Mouse (Mus musculus): ENCODE measurements around the gene Actl10.
A peak's percentile ranks its signal among the peaks of the same experiment; 100 is the strongest.

The Actl10 gene

DNA sequence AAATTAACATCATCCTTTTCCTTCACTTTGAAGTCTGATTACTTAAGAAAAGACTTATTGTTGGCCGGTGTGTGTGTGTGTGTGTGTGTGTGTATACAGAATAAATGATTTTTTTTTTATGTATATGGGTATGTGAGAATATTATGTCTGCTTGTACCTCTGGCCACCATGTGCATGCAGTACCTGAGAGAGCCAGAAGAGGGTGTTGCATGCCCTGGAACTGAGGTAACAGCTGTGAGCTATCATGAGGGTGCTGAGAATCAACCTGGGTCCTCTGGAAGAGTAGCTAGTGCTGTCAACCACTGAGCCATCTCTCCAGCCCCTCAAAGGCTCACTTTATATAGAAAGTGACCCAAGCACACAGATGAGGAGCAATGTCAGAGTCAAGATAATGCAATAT, 29.8 kb downstream of the Actl10 start:
- no peak for DNase-seq (ENCODE audit: low spot score in 2 of 2)

DNA sequence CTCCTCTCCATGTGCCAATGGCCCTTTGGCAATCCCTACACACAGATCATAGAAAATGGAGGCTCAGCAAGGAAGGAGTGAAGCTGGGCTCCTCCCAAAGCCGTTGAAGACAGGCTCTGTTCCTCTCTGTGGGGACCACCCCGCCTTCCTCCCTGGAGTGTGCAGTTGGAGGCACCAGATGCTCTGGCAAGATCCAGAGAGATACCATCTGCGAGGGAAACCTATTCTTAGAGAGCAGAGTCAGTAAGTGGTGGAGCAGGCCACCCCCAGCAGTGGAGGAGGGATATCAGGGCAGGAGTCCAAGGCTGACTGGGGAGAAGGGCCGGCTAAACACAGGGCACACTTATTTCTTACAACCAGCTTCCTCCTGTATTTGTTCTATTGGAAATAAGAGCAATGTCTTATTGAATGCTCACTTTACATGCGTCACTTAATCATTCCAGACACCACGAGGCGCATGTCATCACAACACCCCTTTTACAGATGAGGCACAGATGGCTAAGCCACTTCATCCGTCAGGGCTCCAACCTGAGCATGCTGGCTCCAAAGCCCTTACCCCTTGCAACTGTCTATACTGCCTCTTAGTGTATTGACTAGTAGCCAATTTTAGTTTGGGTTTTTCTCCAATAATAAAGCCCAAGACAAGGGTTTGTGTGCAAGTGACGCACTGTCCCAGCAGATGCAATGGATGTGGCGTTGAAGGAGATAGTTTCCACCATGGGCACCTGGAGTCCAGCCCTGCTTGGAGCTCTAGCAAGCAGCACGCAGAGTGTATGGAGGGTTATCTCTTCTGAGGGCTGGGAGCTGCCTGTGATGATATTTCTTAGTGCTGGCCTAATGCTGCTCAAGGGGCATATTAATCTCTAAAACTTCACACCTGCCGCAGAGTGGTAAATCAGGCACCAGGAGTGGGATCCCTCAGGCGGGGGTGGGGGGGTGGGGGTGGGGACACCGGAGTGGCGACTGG, 32.6 kb downstream of the Actl10 start:
- DNase-seq (ENCODE audit: low spot score in 2 of 2), result no peak

DNA sequence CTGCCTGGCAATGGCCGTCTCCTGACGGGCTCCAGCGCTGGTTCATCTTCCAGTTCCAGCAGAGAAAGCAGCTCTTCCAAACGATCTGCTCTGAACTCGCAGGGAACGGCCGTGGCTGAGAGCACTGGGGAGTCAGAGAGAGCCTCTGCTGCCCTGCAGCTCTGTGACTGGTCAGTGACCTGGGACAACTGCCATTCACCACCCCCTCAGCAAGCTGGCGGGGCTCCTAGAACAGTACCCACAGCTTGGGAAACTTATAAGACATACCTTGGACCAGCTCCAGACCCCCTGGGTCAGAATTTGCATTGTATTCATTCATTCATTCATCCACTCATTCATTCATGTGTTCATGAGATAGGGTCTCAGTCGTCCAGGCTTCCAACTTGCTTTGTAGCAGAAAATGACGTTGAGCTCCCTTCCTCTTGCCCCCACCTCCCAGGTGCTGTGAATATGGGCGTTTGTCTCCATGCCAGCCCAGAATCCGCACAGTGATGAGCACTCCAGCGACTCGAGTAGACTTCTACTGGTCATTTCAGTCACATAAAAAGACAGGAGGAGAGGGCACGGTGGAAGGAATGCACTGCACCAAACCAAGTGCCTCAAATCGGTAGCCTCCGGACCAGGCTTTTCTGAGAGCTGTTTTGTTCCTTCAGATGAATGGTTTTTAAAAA, 33.5 kb downstream of the Actl10 start:
- no peak for DNase-seq (ENCODE audit: low spot score in 2 of 2)

DNA sequence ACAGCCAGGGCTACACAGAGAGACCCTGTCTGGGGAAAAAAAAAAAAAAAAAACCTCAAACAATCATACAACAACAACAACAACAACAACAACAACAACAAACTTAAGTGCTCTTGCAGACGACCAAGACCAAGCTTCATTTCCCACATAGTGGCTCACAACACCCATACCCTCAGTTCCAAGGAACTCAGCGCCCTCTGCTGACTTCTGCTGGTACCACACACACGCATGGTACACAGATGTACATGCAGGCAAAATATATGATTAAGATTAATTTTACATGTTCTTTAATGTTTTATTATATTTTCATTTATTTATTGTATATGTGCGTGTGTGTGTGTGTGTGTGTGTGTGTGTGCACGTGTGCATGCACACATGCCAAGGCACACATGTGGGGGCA, 34.8 kb downstream of the Actl10 start:
- peak; percentile 69 to 87 for DNase-seq (ENCODE audit: low spot score in 2 of 2)

DNA sequence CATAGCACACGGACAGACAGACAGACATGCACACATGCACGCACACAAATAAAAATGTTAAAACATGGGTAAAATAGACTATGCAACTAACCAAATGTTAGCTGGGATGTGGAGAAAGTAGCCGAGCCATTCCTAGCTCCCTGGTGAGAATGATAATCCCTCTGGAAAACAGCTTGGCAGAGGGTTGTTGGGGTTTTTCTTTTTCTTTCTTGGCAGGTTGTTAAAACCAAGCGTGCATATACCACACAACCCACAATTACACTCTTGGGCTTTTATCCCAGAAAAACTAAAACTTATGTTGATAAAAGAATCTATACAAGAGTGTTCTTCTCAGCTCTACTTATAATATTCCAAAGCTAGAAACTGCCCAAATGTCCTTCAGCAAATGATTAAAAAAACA, 37.5 kb downstream of the Actl10 start:
- no peak for DNase-seq (ENCODE audit: low spot score in 2 of 2)

- DNase-seq (ENCODE audit: low spot score in 2 of 2), result no peak
Observed at GRCm38 (mm10) chr2:154591239-154591638, 39.7 kb downstream of the Actl10 start.

DNA sequence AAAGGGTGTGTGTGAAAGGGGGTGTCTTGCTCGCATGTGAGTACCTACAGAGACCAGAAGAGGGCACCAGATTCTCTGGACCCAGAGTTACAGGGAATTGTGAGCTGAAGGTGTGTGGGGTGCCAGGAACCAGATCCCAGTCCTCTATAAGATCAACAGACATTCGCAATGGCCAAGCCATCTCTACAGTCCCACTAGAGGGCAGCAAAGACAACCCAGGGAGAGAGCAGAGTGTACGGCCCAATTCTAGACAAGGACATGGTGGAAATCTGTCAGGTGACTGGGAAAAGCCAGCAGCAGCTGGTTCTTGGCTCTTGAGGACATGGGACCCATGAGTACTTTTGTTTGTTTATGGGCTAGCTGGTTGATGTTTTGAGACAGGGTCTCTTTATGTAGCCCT, 41.4 kb downstream of the Actl10 start:
- peak in 1 of 2 experiments; percentile 47 for DNase-seq (ENCODE audit: low spot score in 2 of 2)

DNA sequence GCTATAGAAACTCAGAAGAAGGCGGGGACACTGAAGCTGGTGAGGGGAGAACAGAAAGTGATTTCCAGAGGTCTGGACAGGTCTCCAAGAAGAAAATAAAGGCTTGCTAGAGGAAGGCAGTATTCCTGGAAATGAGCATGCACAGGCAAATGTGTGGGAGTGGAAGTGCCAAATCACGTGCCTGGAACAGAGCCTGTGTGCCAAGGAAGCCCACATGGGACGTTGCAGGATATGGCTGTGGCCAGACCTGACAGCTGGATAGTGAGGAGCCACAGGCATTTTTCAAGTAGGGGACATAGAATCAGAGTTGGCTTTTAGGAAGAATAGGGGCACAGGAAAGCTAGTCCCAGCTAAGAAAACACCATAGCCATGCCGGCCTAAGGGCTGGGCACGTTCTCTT, 44.2 kb downstream of the Actl10 start:
- DNase-seq (ENCODE audit: low spot score in 2 of 2), result no peak

GRCm38 (mm10) chr2:154597399-154597798, 45.8 kb downstream of the Actl10 start:
- no peak for DNase-seq (ENCODE audit: low spot score in 2 of 2)

- DNase-seq (ENCODE audit: low spot score in 2 of 2), result no peak
Observed at GRCm38 (mm10) chr2:154600586-154600985, 49.0 kb downstream of the Actl10 start.

GRCm38 (mm10) chr2:154601324-154601723, 49.7 kb downstream of the Actl10 start:
- no peak for DNase-seq (ENCODE audit: low spot score in 2 of 2)
